Mouse (Mus musculus) ES-CJ7 (cell line): ENCODE measurements around the gene Aldoart1.

Experiments
- DNase-seq: peaks from one replicate; pipeline ENCODE4 v3.0.0; 2011; ENCODE audit warnings: low read depth, low spot score

The Aldoart1 gene

GRCm38 (mm10) chr4:72852534-72852933 lies at the start of gene Aldoart1:
Gene Aldoart1 (minus strand): TSS chr4:72852634.
- DNase-seq = no peak

GRCm38 (mm10) chr4:72901566-72901965 lies 49.1 kb upstream of the Aldoart1 start:
- no peak for DNase-seq

GRCm38 (mm10) chr4:72865371-72866075 lies 13.1 kb upstream of the Aldoart1 start:
- no peak for DNase-seq

GRCm38 (mm10) chr4:72844276-72844675 lies 8.2 kb downstream of the Aldoart1 start:
- no peak for DNase-seq

- DNase-seq = no peak
Observed at GRCm38 (mm10) chr4:72843025-72843424, 9.4 kb downstream of the Aldoart1 start.

GRCm38 (mm10) chr4:72836430-72836829 lies 16.0 kb downstream of the Aldoart1 start:
- no peak for DNase-seq

- DNase-seq = no peak
Observed at GRCm38 (mm10) chr4:72835400-72835799, 17.0 kb downstream of the Aldoart1 start.

- no peak for DNase-seq
Observed at GRCm38 (mm10) chr4:72800816-72801215, 51.6 kb downstream of the Aldoart1 start.
